Mouse (Mus musculus) spleen, adult 2 months (tissue): ENCODE data around the gene Dexi. TPM values are rescaled to one million over a fixed set of nuclear protein-coding genes. Genes with fewer than 3 reads are reported as not detected.

ENCODE experiments used
- DNase-seq, 2 experiments: peaks; one replicate each; pipeline versions ENCODE4 v3.0.0 to v3.0.0-alpha.2; 2012 to 2021; ENCODE audit warnings: low spot score in 2 of 2, low read depth in 1 of 2
- H3K27ac ChIP-seq: fragments of 200-500 bp; 2 replicates; pipeline ENCODE4 v1.5.1; 2012; ENCODE audit warnings: low read length, inconsistent platforms; ENCODE audit not compliant: insufficient read depth
- H3K27me3 ChIP-seq: fragments of 200-500 bp; 2 replicates; pipeline ENCODE4 v1.6.1; 2012; ENCODE audit warnings: mild to moderate bottlenecking, moderate library complexity, low read length, inconsistent platforms; ENCODE audit not compliant: control insufficient read depth, insufficient read depth
- H3K36me3 ChIP-seq: fragments of 200-500 bp; 2 replicates; pipeline ENCODE4 v1.6.1; 2012; ENCODE audit warnings: mild to moderate bottlenecking, low read length, inconsistent platforms; ENCODE audit not compliant: control insufficient read depth, insufficient read depth
- H3K4me1 ChIP-seq: fragments of 200-500 bp; 2 replicates; pipeline ENCODE4 v1.6.1; 2011; ENCODE audit warnings: inconsistent platforms; ENCODE audit not compliant: control insufficient read depth, insufficient read depth, insufficient read length
- H3K4me3 ChIP-seq: fragments of 200-500 bp; 2 replicates; pipeline ENCODE4 v1.5.1; 2011; ENCODE audit warnings: mild to moderate bottlenecking, inconsistent platforms; ENCODE audit not compliant: insufficient read depth, insufficient read length; ENCODE audit errors: extremely low read depth
- CTCF ChIP-seq: fragments of 200-500 bp; IDR thresholded peaks from 2 replicates; pipeline ENCODE4 v1.5.1; 2011; ENCODE audit warnings: mild to moderate bottlenecking, inconsistent platforms; ENCODE audit not compliant: insufficient read depth, insufficient read length, insufficient replicate concordance; ENCODE audit errors: extremely low read depth
- POLR2A ChIP-seq: fragments of 200-500 bp; IDR thresholded peaks from 2 replicates; pipeline ENCODE4 v1.6.1; 2011; ENCODE audit warnings: low read depth, low read length, inconsistent platforms
- WGBS: fragments of 180-500 bp; shearing (Covaris S2); methylation state at CpG from one replicate; pipeline ENCODE4 v1.1.7; 2018; 5-methylcytosine and 5-hydroxymethylcytosine counted together
- polyA plus RNA-seq: library from polyadenylated mRNA; depleted of rRNA; stranded (reverse); fragments of >200 nt; gene quantifications from 2 replicates; pipeline ENCODE4 v1.2.3, GENCODE M21; 2012

Gene Dexi
- polyA plus RNA-seq, 1 experiment = 40.8 TPM

DNA sequence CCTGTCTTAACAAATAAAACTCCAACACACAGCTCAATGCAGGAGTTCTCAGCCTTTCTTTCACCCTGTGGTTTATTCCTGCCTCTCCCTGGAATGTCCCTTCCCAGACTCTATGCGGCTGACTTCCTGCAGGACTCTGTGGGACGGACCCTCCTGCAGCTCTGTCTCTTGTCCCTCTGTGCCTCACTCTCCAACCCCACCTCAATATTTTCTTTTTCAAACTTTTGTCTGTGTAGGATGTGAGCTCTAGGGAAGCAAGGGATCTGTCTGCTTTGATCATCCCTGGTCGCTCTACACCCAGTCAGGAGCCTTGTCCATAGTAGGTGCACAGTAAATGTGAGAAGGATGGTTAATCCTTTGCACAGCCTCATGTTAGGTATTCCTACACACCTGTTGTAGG, 14.5 kb downstream of the Dexi start:
- Histone ChIP-seq H3K36me3 (peaks cover 47% of the 10 kb centered on the region), H3K27ac (no peak overlapping the region), H3K4me3 (no peak overlapping the region), H3K27me3 (no peaks in the 10 kb centered on the region), H3K4me1 (peaks cover 5% of the 10 kb centered on the region; the same call in 1 of the 2 replicates)
- WGBS = 91% methylated on average over 3 of the region's 3 CpGs
- TF ChIP-seq CTCF = no peak
- no peak for TF ChIP-seq POLR2A
- DNase-seq = no peak

DNA sequence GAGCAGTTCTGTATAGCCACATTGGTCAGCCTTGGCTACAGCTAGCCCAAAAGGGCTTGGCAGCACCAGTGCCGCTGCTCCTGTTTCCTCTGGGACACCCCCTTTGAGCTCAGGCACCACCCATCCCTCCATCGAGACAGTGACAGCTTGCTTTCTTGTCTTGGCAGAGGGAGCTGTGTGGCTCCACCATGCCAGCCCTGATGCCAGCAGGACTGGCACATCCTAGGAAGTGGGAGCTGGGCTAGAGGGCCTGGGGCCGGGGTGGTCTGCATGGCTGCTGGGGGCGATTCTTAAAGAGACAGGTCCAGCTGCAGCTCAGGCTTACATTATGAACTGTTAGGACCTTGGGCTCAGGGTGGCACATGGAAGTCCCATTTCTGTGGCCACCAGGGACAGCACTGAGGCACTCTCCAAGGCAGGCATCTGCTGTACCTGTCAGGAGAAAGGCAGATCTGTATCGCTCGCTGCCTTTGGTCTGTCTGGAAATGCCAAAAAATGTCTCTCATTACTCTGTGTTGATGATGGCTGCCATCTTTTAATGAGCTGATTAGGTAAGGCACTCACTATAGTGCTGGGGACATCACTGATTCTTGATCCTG, 15.7 kb downstream of the Dexi start:
- Histone ChIP-seq H3K27me3 (no peaks in the 10 kb centered on the region), H3K4me1 (peaks cover 5% of the 10 kb centered on the region; the same call in 1 of the 2 replicates), H3K36me3 (peaks cover 45% of the 10 kb centered on the region), H3K27ac (no peak overlapping the region), H3K4me3 (no peak overlapping the region)
- DNase-seq = no peak
- TF ChIP-seq CTCF (no peak), POLR2A (no peak)
- 87% methylated on average over 6 of the region's 6 CpGs for WGBS

DNA sequence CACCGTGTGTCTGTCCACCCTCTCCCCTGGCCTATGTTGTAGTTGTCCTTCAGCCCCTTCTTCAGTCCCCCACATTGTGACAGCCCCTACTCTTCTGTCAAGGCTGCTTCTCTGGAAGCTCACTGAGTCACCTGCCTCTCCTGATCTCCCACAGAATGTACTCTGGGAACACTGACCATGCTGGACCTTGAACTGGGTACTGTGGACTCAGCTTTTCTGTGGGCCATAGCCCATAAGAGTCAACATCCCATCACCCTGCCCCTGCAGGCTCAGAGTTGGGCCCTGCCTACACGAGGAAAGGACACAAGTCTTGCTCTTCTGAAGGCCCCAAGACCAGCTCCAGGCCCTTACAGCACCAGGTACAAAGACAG, 17.3 kb downstream of the Dexi start:
- H3K27ac ChIP-seq = no peak overlapping the region
- no peak for DNase-seq
- peaks cover 5% of the 10 kb centered on the region; the same call in 1 of the 2 replicates for H3K4me1 ChIP-seq
- H3K4me3 ChIP-seq = no peak overlapping the region
- H3K27me3 ChIP-seq = no peaks in the 10 kb centered on the region
- H3K36me3 ChIP-seq = peaks cover 35% of the 10 kb centered on the region
- TF ChIP-seq POLR2A (no peak), CTCF (no peak)
- WGBS = 66% methylated on average over 2 of the region's 2 CpGs

DNA sequence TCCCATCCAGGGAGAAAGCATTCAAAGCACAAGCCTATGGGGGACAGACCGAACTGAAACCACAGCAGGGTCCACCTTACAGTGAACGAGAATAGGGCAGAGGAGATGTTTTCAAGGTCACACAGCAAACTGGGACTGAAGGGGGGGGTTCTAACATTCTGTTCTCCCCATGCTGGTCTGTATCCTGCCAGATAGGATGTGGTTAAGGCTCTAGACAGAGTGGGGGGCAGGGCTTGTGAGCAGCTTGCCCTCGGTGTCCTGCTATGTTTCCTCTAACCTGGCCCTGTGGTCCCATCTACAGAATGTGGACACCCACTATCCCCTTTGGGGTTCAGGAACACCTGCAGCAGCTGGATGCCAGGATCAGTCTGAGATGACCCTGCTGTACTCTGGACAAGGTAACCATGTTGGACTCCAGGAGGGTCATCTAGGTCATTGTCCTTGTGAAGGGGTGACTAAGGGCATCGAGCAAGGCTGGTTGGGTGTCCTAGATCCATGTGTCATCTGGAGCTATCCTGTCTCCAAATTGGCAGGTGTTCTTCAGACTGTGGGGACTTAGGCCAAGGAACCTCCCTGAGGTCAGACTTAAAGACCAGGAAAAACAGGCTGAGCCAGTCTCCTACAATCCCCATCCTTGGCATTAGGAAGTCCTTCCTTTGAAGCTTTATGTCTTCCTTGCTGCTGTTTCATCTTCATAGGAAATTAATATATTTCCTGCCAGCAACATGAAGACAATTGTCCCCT, 17.8 kb downstream of the Dexi start:
- DNase-seq = no peak
- Histone ChIP-seq H3K27ac (peak overlapping the region; percentile 10; the same call in 1 of the 2 replicates), H3K4me3 (no peak overlapping the region), H3K4me1 (peaks cover 5% of the 10 kb centered on the region; the same call in 1 of the 2 replicates), H3K36me3 (peaks cover 32% of the 10 kb centered on the region), H3K27me3 (no peaks in the 10 kb centered on the region)
- TF ChIP-seq CTCF (no peak), POLR2A (no peak)
- 31% methylated on average over 4 of the region's 4 CpGs for WGBS

DNA sequence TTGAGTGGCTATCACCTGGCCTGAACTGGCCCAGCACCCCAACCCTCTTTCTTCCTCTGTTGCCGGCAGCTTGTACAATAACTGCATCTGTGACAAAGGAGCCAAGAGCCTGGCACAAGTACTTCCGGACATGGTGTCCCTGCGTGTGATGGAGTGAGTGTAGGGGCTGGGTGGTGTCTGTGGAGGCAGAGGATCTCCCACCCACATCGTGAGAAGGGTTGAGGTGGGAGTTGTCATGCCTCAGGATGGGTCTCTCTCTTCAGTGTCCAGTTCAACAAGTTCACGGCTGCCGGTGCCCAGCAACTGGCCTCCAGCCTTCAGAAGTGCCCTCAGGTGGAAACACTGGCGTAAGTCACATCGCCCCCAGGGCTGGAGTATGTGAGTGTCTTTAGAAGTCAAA, 19.2 kb downstream of the Dexi start:
- Histone ChIP-seq H3K36me3 (peaks cover 34% of the 10 kb centered on the region), H3K4me3 (no peak overlapping the region), H3K27ac (no peak overlapping the region), H3K27me3 (no peaks in the 10 kb centered on the region), H3K4me1 (peaks cover 5% of the 10 kb centered on the region; the same call in 1 of the 2 replicates)
- no peak for TF ChIP-seq POLR2A
- TF ChIP-seq CTCF = no peak
- 90% methylated on average over 8 of the region's 8 CpGs for WGBS
- DNase-seq = no peak

DNA sequence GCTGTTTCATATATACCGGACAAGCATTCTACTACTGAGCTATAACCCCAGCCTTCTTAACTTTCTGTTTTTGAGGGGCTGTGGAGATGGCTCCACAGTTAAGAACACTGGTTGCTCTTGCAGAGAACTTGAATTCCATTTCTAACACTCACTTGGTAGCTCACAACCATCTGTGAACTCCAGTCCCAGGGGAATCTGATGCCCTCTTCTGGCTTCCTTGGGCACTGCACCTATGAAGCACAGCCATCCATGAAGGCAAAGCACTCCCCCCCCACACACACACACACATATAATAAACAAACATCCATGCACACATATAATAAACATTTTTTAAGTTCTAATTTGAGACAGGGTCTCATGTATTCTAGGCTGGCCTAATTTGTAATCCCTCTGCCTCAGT, 20.0 kb downstream of the Dexi start:
- WGBS = 95% methylated on average over 1 of the region's 1 CpGs
- H3K27ac ChIP-seq = no peak overlapping the region
- H3K36me3 ChIP-seq = peaks cover 37% of the 10 kb centered on the region
- H3K27me3 ChIP-seq = no peaks in the 10 kb centered on the region
- peak; percentile 57 to 76 for DNase-seq
- peaks cover 12% of the 10 kb centered on the region; the same call in 1 of the 2 replicates for H3K4me1 ChIP-seq
- TF ChIP-seq CTCF (peak; percentile 49; the same call in 1 of the 2 replicates), POLR2A (no peak)
- H3K4me3 ChIP-seq = no peak overlapping the region
